Mouse (Mus musculus) CH12.LX (cell line): ENCODE data around the gene Rag2.

Experiments
- CTCF ChIP-seq, 2 experiments: IDR thresholded peaks in 1 of 2; conservative IDR thresholded peaks in 1 of 2; 2 replicates each; pipeline ENCODE4 v1.5.1; 2011 to 2012; ENCODE audit warnings: low read depth in 2 of 2, low read length in 2 of 2, improper control_type of control experiment in 1 of 2, inconsistent platforms in 1 of 2, mild to moderate bottlenecking in 1 of 2, moderate library complexity in 1 of 2
- EP300 ChIP-seq: IDR thresholded peaks from 2 replicates; pipeline ENCODE4 v1.6.1; 2011; ENCODE audit warnings: low read length, improper control_type of control experiment
- NRF1 ChIP-seq: IDR thresholded peaks from 2 replicates; pipeline ENCODE4 v1.6.1; 2014; ENCODE audit warnings: low read depth, mild to moderate bottlenecking, inconsistent platforms, low read length, improper control_type of control experiment, moderate library complexity
- POLR2A ChIP-seq: IDR thresholded peaks from 2 replicates; pipeline ENCODE4 v1.6.1; 2011; ENCODE audit warnings: low read depth, mild to moderate bottlenecking, improper control_type of control experiment, low read length

DNA sequence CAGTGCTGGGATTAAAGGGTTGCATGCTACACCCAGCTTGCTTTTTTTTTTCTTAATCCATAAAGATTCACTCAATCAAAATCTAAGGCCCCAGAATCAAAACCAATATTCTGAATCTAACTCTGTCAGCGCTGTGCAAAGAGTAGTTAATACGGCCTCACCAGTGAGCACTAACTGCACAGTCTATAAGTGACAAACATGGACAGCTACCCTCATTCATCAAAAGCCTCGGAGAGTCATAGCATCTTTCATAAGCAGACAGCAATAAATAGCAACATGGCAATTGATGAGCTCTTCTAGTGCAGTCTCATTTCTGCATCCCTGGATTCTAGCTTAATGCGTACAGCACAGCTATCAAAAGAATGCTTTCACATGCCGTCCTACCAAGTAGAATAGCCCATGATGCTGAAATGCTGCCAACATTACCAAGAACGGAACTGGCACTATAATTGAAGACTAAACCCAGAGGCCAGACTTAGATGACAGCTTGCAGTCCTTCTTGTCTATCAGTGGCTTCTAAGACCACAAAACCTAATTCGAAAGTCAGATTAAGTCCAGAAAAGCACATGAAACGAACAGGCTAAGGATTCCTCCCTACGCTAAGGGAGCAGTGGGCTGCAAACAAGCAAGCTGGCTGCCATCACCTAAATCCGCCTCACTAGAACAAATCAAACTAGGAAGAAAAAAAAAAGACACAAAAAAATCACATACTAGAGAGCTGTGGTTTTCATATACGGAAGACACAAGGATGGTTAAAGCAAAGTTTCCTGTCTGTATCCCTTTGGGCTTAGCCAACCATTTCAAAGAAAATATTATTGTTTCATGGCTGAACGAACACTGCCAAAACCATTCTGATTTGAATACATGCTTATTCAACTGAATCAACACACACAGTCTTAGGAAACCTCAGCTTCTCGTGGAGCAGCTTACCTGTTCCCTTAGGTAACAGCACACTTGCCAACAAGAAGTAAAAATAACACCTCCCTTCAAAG, 26.0 kb upstream of the Rag2 start:
- no peak for TF ChIP-seq POLR2A
- no peak for TF ChIP-seq NRF1
- TF ChIP-seq EP300 = no peak
- no peak for TF ChIP-seq CTCF (conservative IDR thresholded peaks at IDR 0.05 in 1 of 2, IDR thresholded peaks at IDR 0.05 in 1 of 2; ENCODE audit: low read depth in 2 of 2, low read length in 2 of 2)
